Mouse (Mus musculus): ENCODE measurements around the gene Mblac2. TPM values are rescaled to one million over a fixed set of nuclear protein-coding genes. Genes with fewer than 3 reads are reported as not detected.

Mblac2 gene
- polyA plus RNA-seq (2015; fragmentation: Nextera tagmentation; extraction: Ambion mirVana), result 50.0 and 52.1 TPM in 2 replicates

GRCm38 (mm10) chr13:81710775-81711545, at the start of gene Mblac2, which contains the start of gene Polr3g:
TSS of gene Mblac2 (plus strand) at chr13:81711341.
TSS of gene Polr3g (minus strand) at chr13:81711013.
- peaks cover 18% of the 10 kb centered on the region for H3K4me1 ChIP-seq (replicated peaks)
- no peaks in the 10 kb centered on the region for H3K36me3 ChIP-seq
- H3K9ac ChIP-seq, result peak within 1 kb of the TSS; percentile 78
- under 1% methylated on average over 61 of the region's 61 CpGs for WGBS
- peak; percentile 97 for ATAC-seq (ENCODE audit: low FRiP score, low read depth)
- no peaks in the 10 kb centered on the region for H3K9me3 ChIP-seq
- no peaks in the 10 kb centered on the region for H3K27me3 ChIP-seq
- H3K27ac ChIP-seq (replicated peaks), result peak within 1 kb of the TSS; percentile 94
- H3K4me3 ChIP-seq, result peak within 1 kb of the TSS; percentile 79
- peak within 1 kb of the TSS; percentile 93 for H3K4me2 ChIP-seq

DNA sequence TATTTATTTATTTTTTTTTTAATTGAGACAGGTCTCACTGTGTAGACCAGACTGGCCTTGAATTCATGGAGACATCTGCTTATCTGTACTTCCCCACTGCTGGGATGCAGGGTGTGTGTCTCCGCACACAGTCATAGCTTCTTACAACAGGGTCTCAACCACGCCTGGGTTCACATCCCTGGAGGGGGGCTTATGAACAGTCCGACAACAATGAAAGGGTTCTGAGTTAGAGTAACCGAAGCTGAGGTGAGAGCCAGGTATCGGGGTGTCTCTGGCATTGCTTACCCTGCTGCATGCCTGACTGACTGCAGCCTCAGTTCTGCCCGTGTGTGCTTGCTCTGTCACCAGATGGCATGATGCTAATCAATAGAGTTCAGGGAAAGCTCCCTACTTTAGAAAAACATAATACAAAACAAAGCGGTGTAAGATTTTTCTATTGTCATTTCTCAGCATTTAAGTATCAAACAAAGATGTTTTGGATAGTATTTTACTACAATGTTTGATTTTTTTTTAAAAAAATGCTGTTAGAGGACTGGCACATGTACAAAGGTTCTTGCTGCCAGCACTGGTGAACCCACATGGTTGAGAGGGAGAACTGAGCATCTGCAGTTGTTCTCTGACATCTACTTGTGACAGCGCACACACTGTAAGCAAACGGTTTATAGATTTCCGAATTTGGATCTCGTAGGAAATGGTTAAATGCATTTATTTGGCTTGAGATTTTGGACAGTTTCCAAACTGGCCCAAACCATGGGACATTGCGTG, 47.4 kb upstream of the Mblac2 start:
- Histone ChIP-seq H3K36me3 (peaks cover 32% of the 10 kb centered on the region), H3K4me1 (replicated peaks) (peaks cover 10% of the 10 kb centered on the region), H3K9ac (no peak overlapping the region), H3K4me3 (no peak overlapping the region), H3K27ac (replicated peaks) (no peak overlapping the region), H3K27me3 (no peaks in the 10 kb centered on the region), H3K9me3 (no peaks in the 10 kb centered on the region), H3K4me2 (no peak overlapping the region)
- ATAC-seq (ENCODE audit: low FRiP score, low read depth), result peak; percentile 48
- WGBS, result 81% methylated on average over 12 of the region's 12 CpGs

GRCm38 (mm10) chr13:81664331-81664698, 46.8 kb upstream of the Mblac2 start:
- H3K4me1 ChIP-seq (replicated peaks), result peaks cover 4% of the 10 kb centered on the region
- H3K9me3 ChIP-seq, result no peaks in the 10 kb centered on the region
- ATAC-seq (ENCODE audit: low FRiP score, low read depth), result no peak
- WGBS, result 89% methylated on average over 5 of the region's 5 CpGs
- no peaks in the 10 kb centered on the region for H3K27me3 ChIP-seq
- H3K36me3 ChIP-seq, result peaks cover 37% of the 10 kb centered on the region
- H3K4me3 ChIP-seq, result no peak overlapping the region
- no peak overlapping the region for H3K4me2 ChIP-seq
- H3K27ac ChIP-seq (replicated peaks), result no peak overlapping the region
- no peak overlapping the region for H3K9ac ChIP-seq

- H3K4me2 ChIP-seq, result no peak overlapping the region
- H3K9ac ChIP-seq, result no peak overlapping the region
- no peaks in the 10 kb centered on the region for H3K9me3 ChIP-seq
- no peak overlapping the region for H3K27ac ChIP-seq (replicated peaks)
- no peak for ATAC-seq (ENCODE audit: low FRiP score, low read depth)
- H3K4me1 ChIP-seq (replicated peaks), result no peaks in the 10 kb centered on the region
- no peak overlapping the region for H3K4me3 ChIP-seq
- peaks cover 43% of the 10 kb centered on the region for H3K36me3 ChIP-seq
- no peaks in the 10 kb centered on the region for H3K27me3 ChIP-seq
- 94% methylated on average over 5 of the region's 5 CpGs for whole genome bisulfite sequencing
These were observed 43.4 kb upstream of the Mblac2 start for GRCm38 (mm10) chr13:81667713-81668112.

GRCm38 (mm10) chr13:81675333-81675732, 35.8 kb upstream of the Mblac2 start:
- Histone ChIP-seq H3K4me1 (replicated peaks) (no peaks in the 10 kb centered on the region), H3K9me3 (no peaks in the 10 kb centered on the region), H3K4me2 (no peak overlapping the region), H3K36me3 (peaks cover 23% of the 10 kb centered on the region), H3K4me3 (no peak overlapping the region), H3K9ac (no peak overlapping the region), H3K27me3 (no peaks in the 10 kb centered on the region), H3K27ac (replicated peaks) (no peak overlapping the region)
- no peak for ATAC-seq (ENCODE audit: low FRiP score, low read depth)
- WGBS, result 89% methylated on average over 8 of the region's 8 CpGs

DNA sequence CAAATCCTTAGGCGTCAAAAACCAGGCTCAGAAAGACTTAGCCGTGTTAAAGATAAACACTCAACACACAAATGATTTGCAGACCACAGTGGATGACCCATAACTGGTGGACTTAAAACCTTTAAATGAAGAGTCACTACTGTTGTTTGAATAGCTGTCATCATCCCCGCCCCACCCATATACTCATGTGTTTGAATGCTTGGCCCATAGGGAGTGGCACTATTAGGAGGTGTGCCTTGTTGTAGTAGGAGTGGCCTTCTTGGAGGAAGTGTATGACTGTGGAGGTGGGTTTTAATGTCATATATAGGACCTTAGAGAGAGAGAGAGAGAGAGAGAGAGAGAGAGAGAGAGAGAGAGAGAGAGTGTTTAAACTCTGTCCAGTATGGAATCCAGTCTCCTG, 28.0 kb upstream of the Mblac2 start:
- no peak overlapping the region for H3K4me3 ChIP-seq
- no peak overlapping the region for H3K27ac ChIP-seq (replicated peaks)
- no peaks in the 10 kb centered on the region for H3K4me1 ChIP-seq (replicated peaks)
- 98% methylated on average over 3 of the region's 3 CpGs for WGBS
- H3K36me3 ChIP-seq, result 0 out of 2 replicates have a peak, but pooled peaks cover 2% of the 10 kb centered on the region
- no peak overlapping the region for H3K9ac ChIP-seq
- H3K9me3 ChIP-seq, result no peaks in the 10 kb centered on the region
- no peak for ATAC-seq (ENCODE audit: low FRiP score, low read depth)
- no peak overlapping the region for H3K4me2 ChIP-seq
- no peaks in the 10 kb centered on the region for H3K27me3 ChIP-seq

GRCm38 (mm10) chr13:81684258-81684657, 26.9 kb upstream of the Mblac2 start:
- ATAC-seq (ENCODE audit: low FRiP score, low read depth), result no peak
- Histone ChIP-seq H3K9ac (no peak overlapping the region), H3K4me1 (replicated peaks) (no peaks in the 10 kb centered on the region), H3K4me3 (no peak overlapping the region), H3K27ac (replicated peaks) (no peak overlapping the region), H3K4me2 (no peak overlapping the region), H3K27me3 (no peaks in the 10 kb centered on the region), H3K9me3 (no peaks in the 10 kb centered on the region), H3K36me3 (0 out of 2 replicates have a peak, but pooled peaks cover 2% of the 10 kb centered on the region)
- WGBS, result 93% methylated on average over 5 of the region's 5 CpGs

GRCm38 (mm10) chr13:81684884-81685283, 26.3 kb upstream of the Mblac2 start:
- Histone ChIP-seq H3K4me3 (no peak overlapping the region), H3K4me1 (replicated peaks) (no peaks in the 10 kb centered on the region), H3K4me2 (no peak overlapping the region), H3K36me3 (0 out of 2 replicates have a peak, but pooled peaks cover 2% of the 10 kb centered on the region), H3K9ac (no peak overlapping the region), H3K27me3 (no peaks in the 10 kb centered on the region), H3K27ac (replicated peaks) (no peak overlapping the region), H3K9me3 (no peaks in the 10 kb centered on the region)
- no peak for ATAC-seq (ENCODE audit: low FRiP score, low read depth)
- WGBS, result 90% methylated on average over 3 of the region's 3 CpGs

DNA sequence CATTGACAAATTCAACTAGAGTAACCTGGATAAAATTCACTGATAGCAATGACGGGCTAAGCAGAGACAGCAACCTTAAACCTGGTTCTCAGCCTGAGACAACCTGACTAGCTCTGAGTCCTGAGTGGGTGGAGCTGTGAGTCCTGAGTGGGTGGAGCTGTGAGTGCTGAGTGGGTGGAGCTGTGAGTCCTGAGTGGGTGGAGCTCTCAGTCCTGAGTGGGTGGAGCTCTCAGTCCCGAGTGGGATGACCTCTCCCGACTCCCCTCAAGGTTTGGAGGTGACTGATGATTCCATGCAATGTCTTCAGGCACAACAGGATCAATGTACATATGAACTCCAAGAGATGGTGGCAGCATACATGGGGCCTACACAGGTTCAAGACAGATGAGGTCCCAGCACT, 21.6 kb upstream of the Mblac2 start:
- Histone ChIP-seq H3K36me3 (no peaks in the 10 kb centered on the region), H3K9me3 (no peaks in the 10 kb centered on the region), H3K4me2 (no peak overlapping the region), H3K27ac (replicated peaks) (no peak overlapping the region), H3K9ac (no peak overlapping the region), H3K4me1 (replicated peaks) (no peaks in the 10 kb centered on the region), H3K27me3 (no peaks in the 10 kb centered on the region), H3K4me3 (no peak overlapping the region)
- ATAC-seq (ENCODE audit: low FRiP score, low read depth), result no peak
- WGBS, result 88% methylated on average over 3 of the region's 3 CpGs

DNA sequence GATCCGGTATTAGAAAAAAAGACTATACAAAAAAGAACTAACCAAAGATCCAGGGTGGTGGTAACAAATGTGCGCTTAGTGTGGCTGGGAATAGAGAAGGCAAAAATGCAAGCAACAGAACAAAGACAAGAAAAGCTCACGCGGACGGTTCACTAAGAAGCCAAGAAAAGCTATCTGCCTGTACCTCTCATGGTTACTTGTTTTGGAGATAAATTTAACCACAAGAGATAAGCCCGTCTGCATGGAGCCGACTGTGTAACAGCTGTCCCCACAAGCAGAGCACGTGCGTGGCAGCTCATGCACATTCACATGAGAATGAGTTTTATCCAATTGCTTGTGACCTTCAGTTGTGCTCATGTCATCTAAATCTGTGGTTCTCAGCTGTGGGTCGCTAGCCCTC, 20.7 kb upstream of the Mblac2 start:
- ATAC-seq (ENCODE audit: low FRiP score, low read depth), result no peak
- Histone ChIP-seq H3K9ac (no peak overlapping the region), H3K9me3 (no peaks in the 10 kb centered on the region), H3K27ac (replicated peaks) (no peak overlapping the region), H3K27me3 (no peaks in the 10 kb centered on the region), H3K36me3 (no peaks in the 10 kb centered on the region), H3K4me1 (replicated peaks) (no peaks in the 10 kb centered on the region), H3K4me3 (no peak overlapping the region), H3K4me2 (no peak overlapping the region)
- WGBS, result 83% methylated on average over 10 of the region's 10 CpGs

GRCm38 (mm10) chr13:81691606-81692005, 19.5 kb upstream of the Mblac2 start:
- no peaks in the 10 kb centered on the region for H3K36me3 ChIP-seq
- H3K4me3 ChIP-seq, result no peak overlapping the region
- H3K4me2 ChIP-seq, result no peak overlapping the region
- H3K27me3 ChIP-seq, result no peaks in the 10 kb centered on the region
- ATAC-seq (ENCODE audit: low FRiP score, low read depth), result peak; percentile 45; the same call in 1 of the 2 replicates
- WGBS, result 36% methylated on average over 9 of the region's 9 CpGs
- no peaks in the 10 kb centered on the region for H3K4me1 ChIP-seq (replicated peaks)
- H3K27ac ChIP-seq (replicated peaks), result no peak overlapping the region
- H3K9ac ChIP-seq, result no peak overlapping the region
- no peaks in the 10 kb centered on the region for H3K9me3 ChIP-seq

DNA sequence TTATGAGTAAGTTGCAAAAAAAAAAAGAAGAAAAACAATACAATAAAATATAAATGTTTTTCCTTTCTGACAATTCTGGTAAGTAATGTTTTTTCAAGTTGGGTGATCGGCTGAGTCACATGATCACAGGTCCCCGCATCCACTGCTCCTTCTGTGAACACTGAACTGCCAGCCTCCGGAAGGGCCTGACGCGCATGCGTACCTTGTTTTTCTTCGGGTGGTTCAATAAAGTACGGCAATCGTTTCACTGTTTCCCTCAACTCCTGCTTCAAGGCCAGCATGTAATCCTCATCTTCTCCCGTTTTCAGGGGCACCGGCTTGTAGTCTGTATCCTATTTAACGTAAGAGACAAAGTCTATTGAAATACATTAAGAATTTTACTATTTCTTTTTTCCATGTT, 16.7 kb upstream of the Mblac2 start:
- Histone ChIP-seq H3K9ac (no peak overlapping the region), H3K27ac (replicated peaks) (no peak overlapping the region), H3K4me1 (replicated peaks) (no peaks in the 10 kb centered on the region), H3K36me3 (no peaks in the 10 kb centered on the region), H3K4me2 (no peak overlapping the region), H3K4me3 (no peak overlapping the region), H3K27me3 (no peaks in the 10 kb centered on the region), H3K9me3 (no peaks in the 10 kb centered on the region)
- no peak for ATAC-seq (ENCODE audit: low FRiP score, low read depth)
- 95% methylated on average over 12 of the region's 12 CpGs for WGBS

Measured in hindbrain, embryonic 15.5 days (tissue).